Mouse (Mus musculus) forebrain, embryonic 13.5 days (tissue): Measurements from ENCODE around the gene Pik3r6. TPM values are rescaled to one million over a fixed set of nuclear protein-coding genes. Genes with fewer than 3 reads are reported as not detected.
A peak's percentile ranks its signal among the peaks of the same experiment; 100 is the strongest.

Experiments used
- ATAC-seq: fragments of 200-750 bp; cut with Nextera tagmentation; 2 replicates; pipeline ENCODE4 v1.8.0; 2017
- H3K27ac ChIP-seq: fragments of 300-500 bp; sonication (generic); 2 replicates; pipeline ENCODE4 v1.5.1; 2015; ENCODE audit warnings: inconsistent platforms, mild to moderate bottlenecking, moderate library complexity
- H3K27me3 ChIP-seq: fragments of 300-500 bp; sonication (generic); 2 replicates; pipeline ENCODE4 v1.6.1; 2015; ENCODE audit warnings: mild to moderate bottlenecking, inconsistent platforms
- H3K36me3 ChIP-seq: fragments of 300-500 bp; sonication (generic); 2 replicates; pipeline ENCODE4 v1.6.1; 2015; ENCODE audit warnings: mild to moderate bottlenecking, inconsistent platforms; ENCODE audit not compliant: poor library complexity, severe bottlenecking
- H3K4me1 ChIP-seq: fragments of 300-500 bp; sonication (generic); 2 replicates; pipeline ENCODE4 v1.6.1; 2015; ENCODE audit warnings: inconsistent platforms
- H3K4me2 ChIP-seq: fragments of 300-500 bp; sonication (generic); 2 replicates; pipeline ENCODE4 v1.6.1; 2015; ENCODE audit warnings: inconsistent platforms, mild to moderate bottlenecking, moderate library complexity
- H3K4me3 ChIP-seq: fragments of 300-500 bp; sonication (generic); 2 replicates; pipeline ENCODE4 v1.5.1; 2015; ENCODE audit warnings: mild to moderate bottlenecking, inconsistent platforms
- H3K9ac ChIP-seq: fragments of 300-500 bp; sonication (generic); 2 replicates; pipeline ENCODE4 v1.6.1; 2015; ENCODE audit warnings: mild to moderate bottlenecking, inconsistent platforms
- H3K9me3 ChIP-seq: fragments of 300-500 bp; sonication (generic); replicated peaks from 2 replicates; pipeline ENCODE4 v1.6.1; 2016; ENCODE audit warnings: inconsistent platforms
- WGBS: fragments of 180-500 bp; shearing (Covaris S2); methylation state at CpG from one replicate; pipeline ENCODE4 v1.1.7; 2015; 5-methylcytosine and 5-hydroxymethylcytosine counted together
- polyA plus RNA-seq: library from polyadenylated mRNA; unstranded; fragments of >200 nt; fragmentation: Nextera tagmentation; extraction: Ambion mirVana; gene quantifications from 2 replicates; pipeline ENCODE4 v1.2.1, GENCODE M21; 2015

Gene Pik3r6
- polyA plus RNA-seq, 1 experiment from 2014 or later, result 0.89 TPM

DNA sequence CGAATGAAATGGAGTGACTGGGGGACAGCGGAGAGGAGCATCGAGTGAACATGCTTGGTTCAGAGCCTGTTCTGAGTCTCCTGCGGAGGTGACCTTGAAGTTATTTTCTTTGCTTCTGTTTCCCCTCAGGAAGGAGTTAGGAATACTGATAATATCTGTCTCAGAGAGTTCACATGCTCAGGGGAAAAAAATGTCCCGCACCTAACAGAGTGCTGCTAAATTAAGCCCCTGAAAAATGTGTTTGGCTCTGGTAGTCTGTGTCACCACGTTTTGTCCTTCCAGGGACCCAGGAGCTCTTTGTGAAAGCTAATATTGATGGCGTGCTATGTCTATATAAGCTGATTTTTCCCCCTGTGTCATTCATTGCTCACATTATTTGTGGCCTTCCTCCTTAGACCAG is 42.4 kb downstream of the Pik3r6 start:
- H3K9ac ChIP-seq, result no peak overlapping the region
- H3K4me3 ChIP-seq, result no peak overlapping the region
- H3K36me3 ChIP-seq, result no peaks in the 10 kb centered on the region
- ATAC-seq, result no peak
- no peaks in the 10 kb centered on the region for H3K27me3 ChIP-seq
- H3K4me1 ChIP-seq, result no peaks in the 10 kb centered on the region
- no peaks in the 10 kb centered on the region for H3K9me3 ChIP-seq
- no peak overlapping the region for H3K4me2 ChIP-seq
- WGBS, result 63% methylated on average over 7 of the region's 7 CpGs
- no peak overlapping the region for H3K27ac ChIP-seq

DNA sequence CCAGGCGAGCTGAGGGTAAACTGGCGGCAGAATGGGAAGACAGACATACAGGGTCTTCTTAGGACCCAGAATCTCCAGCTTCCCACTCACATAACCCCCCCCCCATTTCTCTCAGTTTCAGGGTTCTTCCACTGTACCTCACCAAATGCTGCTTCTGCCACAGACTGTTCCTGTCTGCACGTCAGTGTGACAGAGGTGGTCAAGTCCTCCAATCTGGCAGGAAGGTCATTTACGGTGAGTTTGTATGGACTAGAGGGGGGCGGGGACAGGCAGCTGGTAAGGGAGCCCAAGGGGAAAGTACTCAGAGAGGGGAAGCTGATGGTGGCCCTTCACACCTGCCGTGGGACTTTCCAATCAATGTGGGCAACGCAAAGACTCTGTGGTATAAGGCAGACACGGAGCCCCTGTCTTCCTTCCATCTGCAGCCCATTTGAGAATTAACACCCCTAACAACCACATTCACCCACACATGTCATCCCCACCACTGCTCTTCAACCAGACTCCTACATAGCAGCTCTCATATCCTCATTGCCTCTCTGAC is 42.9 kb downstream of the Pik3r6 start:
- Histone ChIP-seq H3K36me3 (no peaks in the 10 kb centered on the region), H3K4me3 (no peak overlapping the region), H3K9me3 (no peaks in the 10 kb centered on the region), H3K4me1 (no peaks in the 10 kb centered on the region), H3K4me2 (no peak overlapping the region), H3K9ac (no peak overlapping the region), H3K27me3 (no peaks in the 10 kb centered on the region), H3K27ac (no peak overlapping the region)
- ATAC-seq, result no peak
- 84% methylated on average over 8 of the region's 8 CpGs for WGBS

DNA sequence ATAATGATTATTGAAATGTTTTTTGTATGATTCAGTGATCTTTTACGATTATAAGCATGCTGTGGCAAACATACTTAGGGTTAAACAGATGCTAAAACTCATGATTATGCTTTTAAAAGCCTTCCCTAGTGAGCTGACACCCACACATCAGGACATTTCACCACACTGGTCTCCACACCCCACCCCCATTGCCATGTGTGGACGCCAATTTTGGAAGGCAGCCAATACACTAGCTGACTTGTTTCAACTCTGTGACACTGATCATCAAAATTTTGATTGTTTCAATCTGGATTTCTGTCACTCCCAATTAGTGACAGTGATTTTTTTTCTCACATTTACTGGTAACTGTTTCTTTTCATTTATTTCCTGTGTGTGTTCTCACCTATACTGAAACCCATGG is 44.7 kb downstream of the Pik3r6 start:
- Histone ChIP-seq H3K27ac (no peak overlapping the region), H3K4me3 (no peak overlapping the region), H3K36me3 (no peaks in the 10 kb centered on the region), H3K27me3 (no peaks in the 10 kb centered on the region; the same call in 1 of the 2 replicates), H3K9me3 (no peaks in the 10 kb centered on the region), H3K9ac (no peak overlapping the region), H3K4me2 (no peak overlapping the region), H3K4me1 (no peaks in the 10 kb centered on the region)
- 74% methylated on average over 2 of the region's 2 CpGs for WGBS
- ATAC-seq, result no peak

DNA sequence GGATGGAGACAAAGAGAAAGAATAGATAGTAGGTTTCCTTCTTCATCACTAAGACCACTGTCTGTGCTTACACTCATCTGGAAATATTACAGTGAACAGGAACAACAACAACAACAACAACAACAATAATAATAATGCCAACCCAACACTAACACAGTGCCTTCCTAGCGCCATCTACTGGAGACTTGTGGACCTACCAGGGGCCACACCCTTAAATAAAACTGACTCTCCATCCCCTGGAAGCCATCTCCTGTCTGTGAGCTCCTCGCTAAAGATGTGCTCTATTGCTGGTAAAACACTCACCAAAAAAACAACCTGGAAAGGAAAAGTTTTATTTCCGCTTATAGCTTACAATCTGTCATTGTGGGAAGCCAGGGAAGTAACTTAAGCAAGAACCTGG is 46.8 kb downstream of the Pik3r6 start:
- no peaks in the 10 kb centered on the region; the same call in 1 of the 2 replicates for H3K27me3 ChIP-seq
- no peak overlapping the region for H3K9ac ChIP-seq
- H3K4me1 ChIP-seq, result no peaks in the 10 kb centered on the region
- no peak overlapping the region for H3K4me2 ChIP-seq
- H3K36me3 ChIP-seq, result no peaks in the 10 kb centered on the region
- no peaks in the 10 kb centered on the region for H3K9me3 ChIP-seq
- WGBS, result 49% methylated on average over 3 of the region's 3 CpGs
- no peak overlapping the region for H3K27ac ChIP-seq
- H3K4me3 ChIP-seq, result no peak overlapping the region
- no peak for ATAC-seq

DNA sequence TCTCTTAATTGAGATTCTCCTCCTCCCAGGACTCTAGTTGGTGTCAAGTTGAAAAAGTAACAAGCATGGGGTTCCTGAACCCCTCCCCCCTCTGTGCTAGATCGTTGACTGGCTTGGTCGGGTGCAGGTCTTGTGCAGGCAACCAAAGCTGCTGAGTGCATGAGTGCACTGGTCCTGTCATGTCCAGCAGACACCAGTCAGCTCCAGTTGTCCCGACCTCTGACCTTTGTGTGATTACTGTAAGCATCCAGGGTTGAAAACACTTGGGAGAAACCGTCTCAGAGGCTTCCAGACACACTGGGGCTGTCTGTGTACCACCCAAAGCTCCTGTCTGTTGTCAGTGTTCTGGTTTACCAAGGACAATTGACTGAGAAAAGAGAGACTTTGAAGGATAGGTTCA is 47.5 kb downstream of the Pik3r6 start:
- 66% methylated on average over 4 of the region's 4 CpGs for WGBS
- Histone ChIP-seq H3K9me3 (no peaks in the 10 kb centered on the region), H3K4me3 (no peak overlapping the region), H3K4me2 (no peak overlapping the region), H3K27me3 (no peaks in the 10 kb centered on the region; the same call in 1 of the 2 replicates), H3K27ac (no peak overlapping the region), H3K9ac (no peak overlapping the region), H3K4me1 (no peaks in the 10 kb centered on the region), H3K36me3 (no peaks in the 10 kb centered on the region)
- no peak for ATAC-seq

DNA sequence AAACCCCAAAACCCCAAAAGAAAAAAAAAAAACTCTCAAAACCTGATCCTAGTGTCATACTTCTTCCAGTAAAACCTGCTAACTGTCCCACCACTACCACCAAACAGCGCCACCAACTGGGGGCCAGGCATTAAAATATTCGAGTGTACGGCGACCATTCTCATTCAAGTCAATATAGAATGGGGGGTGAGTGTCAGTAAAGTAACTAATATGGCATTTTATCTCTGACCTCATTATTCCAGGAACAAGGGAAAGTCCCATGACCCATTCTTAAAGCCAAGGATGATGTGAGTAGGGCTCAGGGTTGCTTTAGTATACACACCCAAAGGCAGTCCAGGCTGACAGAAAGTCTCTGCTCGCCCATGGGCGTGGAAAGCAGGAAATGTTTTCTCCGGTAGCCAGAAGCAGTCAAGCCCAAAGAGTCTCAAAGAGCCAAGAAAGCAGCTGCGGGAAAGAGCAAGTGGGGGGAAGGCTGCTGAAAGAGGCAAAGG is 51.2 kb downstream of the Pik3r6 start:
- H3K4me3 ChIP-seq, result no peak overlapping the region
- no peak for ATAC-seq
- WGBS, result 43% methylated on average over 8 of the region's 8 CpGs

DNA sequence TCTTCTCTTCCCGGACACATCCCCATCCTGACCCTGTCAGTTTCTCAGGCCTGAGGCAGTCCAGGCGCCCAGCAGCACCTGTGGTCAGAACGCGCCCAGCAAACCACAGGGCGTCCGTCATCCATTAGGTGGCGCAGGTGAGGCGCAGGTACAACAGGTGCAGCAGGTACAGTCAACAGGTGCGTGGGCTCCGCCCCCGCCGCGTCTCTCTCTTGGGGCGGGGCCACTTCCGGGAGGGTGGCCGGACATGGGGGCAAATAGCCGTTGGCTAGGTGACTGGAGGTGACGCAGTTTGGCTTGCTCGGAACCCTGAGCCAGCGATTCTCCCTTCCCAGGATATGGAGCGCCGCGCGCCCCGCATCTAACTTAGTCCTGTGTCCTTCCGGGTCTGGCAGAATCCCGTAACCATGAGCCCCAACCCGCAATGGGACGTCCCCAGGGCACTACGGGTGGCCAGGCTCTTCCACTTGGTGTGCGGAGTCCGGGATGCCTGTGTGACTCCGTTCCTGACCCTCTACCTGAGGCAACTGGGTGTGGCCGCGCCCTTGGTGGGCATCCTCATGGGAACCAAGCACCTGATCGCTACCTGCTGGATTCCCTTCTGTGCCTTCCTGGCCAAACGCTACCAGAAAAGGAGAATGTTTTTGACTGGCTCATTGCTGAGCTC is 53.2 kb downstream of the Pik3r6 start, which contains the start of gene Mfsd6l:
Gene Mfsd6l, plus strand, starts transcription at position 269 of the 667 bp plus-strand sequence.
- WGBS, result 7% methylated on average over 37 of the region's 37 CpGs
- H3K4me3 ChIP-seq, result no peak within 1 kb of the TSS
- peak within 1 kb of the TSS; percentile 40 for H3K4me2 ChIP-seq

More for the DNA sequence above, 51.2 kb downstream of the Pik3r6 start:
- H3K9ac ChIP-seq, result no peak overlapping the region
- no peak overlapping the region for H3K4me2 ChIP-seq
- H3K27me3 ChIP-seq, result peaks cover 17% of the 10 kb centered on the region
- H3K27ac ChIP-seq, result no peak overlapping the region
- no peaks in the 10 kb centered on the region for H3K9me3 ChIP-seq
- peaks cover 7% of the 10 kb centered on the region for H3K4me1 ChIP-seq
- H3K36me3 ChIP-seq, result no peaks in the 10 kb centered on the region

DNA sequence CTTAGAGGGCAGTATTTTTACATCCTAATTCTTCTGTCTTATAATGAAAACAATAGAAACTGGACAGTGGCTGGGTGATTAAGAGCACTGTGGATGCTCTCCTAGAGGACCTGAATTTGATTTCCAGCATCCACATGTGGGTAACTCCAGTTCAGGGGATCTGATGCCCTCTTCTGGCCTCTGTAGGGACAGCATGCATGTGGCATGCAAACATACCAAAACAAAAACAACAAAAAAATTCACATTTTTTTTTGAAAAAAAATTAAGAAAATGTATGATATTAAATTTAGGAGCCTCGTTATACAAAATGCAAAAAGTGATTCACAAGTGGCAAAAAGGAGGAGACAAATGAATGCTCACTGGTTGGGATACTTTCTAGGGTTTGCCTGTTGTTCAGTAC is 56.7 kb downstream of the Pik3r6 start:
- Histone ChIP-seq H3K9ac (no peak overlapping the region), H3K36me3 (no peaks in the 10 kb centered on the region), H3K27ac (no peak overlapping the region), H3K4me2 (no peak overlapping the region), H3K27me3 (peaks cover 17% of the 10 kb centered on the region), H3K4me3 (no peak overlapping the region), H3K9me3 (no peaks in the 10 kb centered on the region; the same call in 1 of the 2 replicates), H3K4me1 (peaks cover 7% of the 10 kb centered on the region)
- ATAC-seq, result no peak
- WGBS, result 33% methylated on average over 1 of the region's 1 CpGs

More for the DNA sequence above, 53.2 kb downstream of the Pik3r6 start, which contains the start of gene Mfsd6l:
- no peak within 1 kb of the TSS for H3K27ac ChIP-seq
- ATAC-seq, result no peak
- no peaks in the 10 kb centered on the region; the same call in 1 of the 2 replicates for H3K9me3 ChIP-seq
- H3K27me3 ChIP-seq, result peaks cover 17% of the 10 kb centered on the region
- H3K36me3 ChIP-seq, result no peaks in the 10 kb centered on the region
- no peak within 1 kb of the TSS for H3K9ac ChIP-seq
- peaks cover 7% of the 10 kb centered on the region for H3K4me1 ChIP-seq

DNA sequence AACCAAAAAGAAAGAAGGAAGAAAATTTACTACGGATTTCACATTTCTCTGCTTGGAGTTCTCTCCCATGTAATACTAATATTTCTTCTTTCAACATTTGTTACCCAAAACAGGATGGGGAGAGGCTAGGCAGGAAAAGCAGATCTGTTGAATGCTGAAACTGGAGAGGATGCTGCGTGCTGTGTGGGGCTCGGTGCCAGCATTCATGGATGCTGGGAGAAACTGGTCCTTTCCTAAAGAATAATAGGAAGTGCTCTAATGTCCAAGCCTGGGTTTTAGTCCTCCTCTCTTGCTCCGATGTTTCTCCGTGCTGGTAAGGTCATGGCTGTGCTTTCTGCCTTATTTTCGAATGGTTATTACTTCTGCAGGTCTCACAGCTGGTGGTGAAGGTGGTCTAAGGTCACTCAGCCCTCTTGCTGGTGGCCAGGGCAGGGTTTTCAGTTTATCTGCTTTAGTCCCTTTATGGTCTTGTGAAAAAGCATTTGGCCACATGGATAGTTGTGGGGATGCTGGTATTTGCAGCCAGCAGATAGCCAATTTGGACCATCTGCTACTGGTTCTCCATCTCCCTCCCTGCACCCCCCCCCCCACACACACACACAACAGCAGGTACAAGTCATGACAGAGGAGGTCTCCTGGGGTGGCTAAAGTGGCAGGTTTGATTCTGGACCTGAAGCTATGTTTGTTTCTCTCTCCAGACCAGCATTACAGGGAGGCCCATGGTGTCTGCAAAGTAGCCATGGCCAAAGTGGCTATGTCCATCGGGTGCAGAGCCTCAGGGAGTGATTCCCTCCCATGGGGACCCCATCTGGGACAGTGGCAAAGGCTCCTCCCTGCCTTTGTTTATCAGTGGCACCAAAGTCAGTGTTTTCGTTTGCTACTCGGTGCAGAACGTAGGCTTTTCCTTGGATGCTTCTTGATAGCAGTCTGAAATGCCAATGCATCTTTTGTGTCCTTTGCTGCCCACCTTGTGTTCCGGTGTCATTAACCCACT is 59.4 kb downstream of the Pik3r6 start:
- no peak overlapping the region for H3K27ac ChIP-seq
- ATAC-seq, result no peak
- H3K4me3 ChIP-seq, result no peak overlapping the region
- 0 out of 2 replicates have a peak, but pooled peaks cover 4% of the 10 kb centered on the region for H3K27me3 ChIP-seq
- no peak overlapping the region for H3K9ac ChIP-seq
- H3K4me1 ChIP-seq, result 0 out of 2 replicates have a peak, but pooled peaks cover 4% of the 10 kb centered on the region
- H3K36me3 ChIP-seq, result no peaks in the 10 kb centered on the region
- WGBS, result 78% methylated on average over 11 of the region's 11 CpGs
- no peaks in the 10 kb centered on the region; the same call in 1 of the 2 replicates for H3K9me3 ChIP-seq
- no peak overlapping the region for H3K4me2 ChIP-seq

DNA sequence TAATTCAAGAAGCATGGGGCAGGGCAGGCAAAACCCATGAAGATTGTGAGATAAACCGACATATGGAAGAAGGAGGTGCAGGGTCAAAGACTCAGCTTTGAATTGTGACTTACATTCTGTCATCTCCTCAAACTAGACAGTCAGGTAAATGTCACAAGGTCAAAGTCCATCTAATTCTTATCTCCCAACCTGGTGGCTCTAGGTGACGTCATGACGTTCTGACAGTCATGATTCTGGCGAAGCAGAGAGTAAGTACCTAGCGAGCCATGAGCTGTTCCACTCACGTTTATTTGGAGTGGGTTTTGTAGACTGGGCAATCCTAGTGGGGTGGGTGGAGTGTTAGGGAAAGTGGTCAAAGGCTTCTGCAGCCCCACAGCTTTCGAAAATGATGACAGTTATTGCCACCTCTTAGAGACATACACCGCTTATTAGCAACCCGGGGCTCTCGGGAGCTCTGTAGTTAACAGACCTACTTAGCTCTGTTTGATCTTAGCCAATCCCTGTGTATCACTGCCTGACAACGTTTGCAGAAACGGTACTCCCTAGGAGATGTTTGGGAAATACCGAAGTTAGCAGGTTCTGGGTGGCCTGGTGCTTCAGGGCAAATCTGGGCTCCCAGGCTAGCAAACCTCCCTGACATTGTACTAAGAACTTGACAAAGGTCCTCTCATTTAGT is 61.7 kb downstream of the Pik3r6 start:
- Histone ChIP-seq H3K27ac (no peak overlapping the region), H3K9me3 (no peaks in the 10 kb centered on the region), H3K36me3 (no peaks in the 10 kb centered on the region), H3K9ac (no peak overlapping the region), H3K4me2 (no peak overlapping the region), H3K4me1 (0 out of 2 replicates have a peak, but pooled peaks cover 4% of the 10 kb centered on the region), H3K27me3 (0 out of 2 replicates have a peak, but pooled peaks cover 7% of the 10 kb centered on the region), H3K4me3 (no peak overlapping the region)
- no peak for ATAC-seq
- WGBS, result 87% methylated on average over 13 of the region's 13 CpGs

DNA sequence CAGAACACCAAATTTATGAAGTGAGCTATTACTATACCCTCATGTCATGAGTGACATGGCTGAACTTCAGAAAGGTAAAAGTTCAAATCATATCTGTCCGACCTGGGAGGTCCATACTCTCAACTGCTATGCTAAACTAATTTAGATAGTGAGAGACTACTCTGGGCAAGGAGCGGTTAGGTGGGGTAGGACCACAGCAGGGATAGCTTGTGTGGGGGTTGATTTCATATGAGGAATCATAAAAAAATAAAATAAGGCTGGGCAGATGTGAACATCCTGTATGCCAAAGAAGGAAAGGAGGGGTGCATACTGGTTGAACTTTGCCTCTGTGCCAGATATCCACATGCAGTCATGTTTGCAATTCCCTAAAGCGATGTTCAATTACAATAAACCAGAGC is 62.2 kb downstream of the Pik3r6 start:
- Histone ChIP-seq H3K27ac (no peak overlapping the region), H3K27me3 (0 out of 2 replicates have a peak, but pooled peaks cover 7% of the 10 kb centered on the region), H3K36me3 (no peaks in the 10 kb centered on the region), H3K9ac (no peak overlapping the region), H3K4me3 (no peak overlapping the region), H3K4me1 (0 out of 2 replicates have a peak, but pooled peaks cover 4% of the 10 kb centered on the region), H3K4me2 (no peak overlapping the region), H3K9me3 (no peaks in the 10 kb centered on the region)
- no peak for ATAC-seq
- 91% methylated on average over 3 of the region's 3 CpGs for WGBS
